Mouse (Mus musculus) cortical plate, adult 2 months (tissue): Measurements from ENCODE around the gene Foxp1.

Experiments
- CTCF ChIP-seq: fragments of 200-500 bp; IDR thresholded peaks from 2 replicates; pipeline ENCODE4 v1.5.1; 2011; ENCODE audit warnings: mild to moderate bottlenecking, control low read depth, low read length; ENCODE audit not compliant: insufficient read depth; ENCODE audit errors: extremely low read depth
- POLR2A ChIP-seq: fragments of 200-500 bp; IDR thresholded peaks from 2 replicates; pipeline ENCODE4 v1.6.1; 2011; ENCODE audit warnings: mild to moderate bottlenecking, low read length, control low read depth; ENCODE audit not compliant: insufficient read depth; ENCODE audit errors: extremely low read depth

DNA sequence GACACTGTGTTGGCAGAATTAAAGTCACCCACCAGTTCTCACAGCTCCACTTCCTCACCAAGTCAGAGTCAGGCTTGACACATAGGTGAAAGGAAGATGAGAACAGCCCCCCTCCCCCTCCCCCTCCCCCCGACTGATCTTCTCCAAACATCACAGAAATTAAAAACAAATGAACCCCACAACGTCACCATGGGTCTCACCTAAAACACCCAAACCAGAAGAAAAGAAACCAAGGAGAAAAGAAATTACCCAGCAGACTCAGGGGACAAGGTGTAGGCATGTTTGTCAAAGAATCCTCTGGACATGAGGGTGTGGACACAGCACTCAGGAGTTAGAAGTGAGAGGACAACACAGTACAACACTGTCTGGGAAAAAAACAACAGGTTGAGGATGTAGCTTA is 93.6 kb downstream of the Foxp1 start:
- TF ChIP-seq CTCF (no peak), POLR2A (no peak)
